Mouse (Mus musculus) intestine, embryonic 16.5 days (tissue): ENCODE measurements around the gene Dhx8. TPM values are rescaled to one million over a fixed set of nuclear protein-coding genes. Genes with fewer than 3 reads are reported as not detected.

Experiments used
- polyA plus RNA-seq: library from polyadenylated mRNA; unstranded; fragments of >200 nt; fragmentation: Nextera tagmentation; extraction: Ambion mirVana; gene quantifications from 2 replicates; pipeline ENCODE4 v1.2.1, GENCODE M21; 2015

Gene Dhx8
- polyA plus RNA-seq, 1 experiment from 2014 or later, result 23.0 TPM

Other genes with a start within 250 kb of the Dhx8 start
- 6.0 and 6.8 TPM in 2 replicates for gene Brca1, start 181.0 kb upstream of the Dhx8 start, polyA plus RNA-seq
- 56.2 and 65.5 TPM in 2 replicates for gene Nbr1, start 180.8 kb upstream of the Dhx8 start, polyA plus RNA-seq
- 38.6 and 49.4 TPM in 2 replicates for gene Tmem106a, start 150.7 kb upstream of the Dhx8 start, polyA plus RNA-seq
- gene Gm11634, start 133.7 kb upstream of the Dhx8 start, polyA plus RNA-seq, result not detected in 2 replicates
- gene Rdm1, start 105.7 kb upstream of the Dhx8 start, polyA plus RNA-seq, result 36.3 and 41.7 TPM in 2 replicates
- 6.6 and 6.9 TPM in 2 replicates for gene Arl4d, start 67.4 kb upstream of the Dhx8 start, polyA plus RNA-seq
- gene Etv4, start 52.5 kb downstream of the Dhx8 start, polyA plus RNA-seq, result 3.8 and 4.8 TPM in 2 replicates
- 5.0 and 5.1 TPM in 2 replicates for gene Meox1, start 161.5 kb downstream of the Dhx8 start, polyA plus RNA-seq
- 0.12 TPM in 1 of 2 replicates, not detected in the other for gene Sost, start 234.1 kb downstream of the Dhx8 start, polyA plus RNA-seq